ENCODE assay signal across 8 mouse cellular contexts in the genomic region with DNA sequence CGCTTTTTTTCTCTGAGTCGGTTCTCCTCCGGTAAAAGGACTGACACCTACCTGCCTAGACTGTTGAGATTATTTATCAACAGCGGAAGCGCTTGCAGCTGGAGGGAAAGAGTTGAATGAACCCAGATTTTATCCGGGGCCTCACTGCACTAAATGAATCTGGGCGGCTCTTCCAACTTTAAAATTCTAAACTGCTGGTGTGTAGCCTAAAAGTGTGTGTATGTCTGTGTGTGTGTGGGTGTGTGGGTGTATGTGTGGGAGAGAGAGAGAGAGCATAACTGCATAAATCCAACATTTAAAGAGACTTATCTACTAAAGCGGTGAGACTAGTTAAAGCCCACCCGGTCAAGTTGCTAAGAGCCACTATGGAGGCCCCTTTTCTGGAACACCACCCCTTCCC. TPM values are rescaled to one million over a fixed set of nuclear protein-coding genes. Genes with fewer than 3 reads are reported as not detected.
DNase-seq lines count a peak whose midpoint lies in the region; ATAC-seq and TF ChIP-seq lines count a peak whose summit lies in the region.

No protein-coding gene starts in this region.

- H3K27me3 ChIP-seq in kidney, embryonic 16.5 days (ENCODE audit: insufficient read depth, low read length), result no peaks in the 10 kb centered on the region
- H3K27me3 ChIP-seq in hindbrain, embryonic 11.5 days (ENCODE audit: control insufficient read depth, insufficient read depth, low read length), result no peaks in the 10 kb centered on the region
- H3K27me3 ChIP-seq in midbrain, embryonic 11.5 days (ENCODE audit: control insufficient read depth, insufficient read depth, low read length), result no peaks in the 10 kb centered on the region

- H3K4me1 ChIP-seq in kidney, embryonic 16.5 days (ENCODE audit: insufficient read depth, low read length), result peaks cover 27% of the 10 kb centered on the region
- H3K4me1 ChIP-seq in bone marrow macrophage, adult 2 months (ENCODE audit: control insufficient read depth, insufficient read depth, low read length), result peaks cover 32% of the 10 kb centered on the region
- H3K4me1 ChIP-seq in hindbrain, embryonic 11.5 days (replicated peaks; ENCODE audit: control insufficient read depth, insufficient read depth, low read length), result peaks cover 4% of the 10 kb centered on the region; the same call in 1 of the 2 replicates
- peaks cover 7% of the 10 kb centered on the region for H3K4me1 ChIP-seq in midbrain, embryonic 11.5 days (ENCODE audit: control insufficient read depth, insufficient read depth, low read length)

- no peaks in the 10 kb centered on the region for H3K9me3 ChIP-seq in kidney, embryonic 16.5 days (ENCODE audit: low read length)
- H3K9me3 ChIP-seq in hindbrain, embryonic 11.5 days (ENCODE audit: control insufficient read depth, low read length), result no peaks in the 10 kb centered on the region
- no peaks in the 10 kb centered on the region for H3K9me3 ChIP-seq in midbrain, embryonic 11.5 days (ENCODE audit: control insufficient read depth, low read length)

- 18% methylated on average over 9 of the region's 9 CpGs for WGBS in kidney, embryonic 16.5 days
- 27% methylated on average over 9 of the region's 9 CpGs for WGBS in hindbrain, embryonic 11.5 days
- 27% methylated on average over 9 of the region's 9 CpGs for WGBS in midbrain, embryonic 11.5 days

- DNase-seq in kidney, postnatal 36 days, result no peak
- no peak for DNase-seq in hindbrain, embryonic 11.5 days (ENCODE audit: low spot score)
- DNase-seq in midbrain, embryonic 11.5 days (ENCODE audit: low spot score, missing footprints), result no peak
- DNase-seq in MN1 (ENCODE audit: low spot score), result no peak
- no peak for DNase-seq in layer of hippocampus, postnatal 14 days (ENCODE audit: low spot score in 2 of 2)
- DNase-seq in thymus, postnatal 10 days (ENCODE audit: low spot score in 2 of 2), result no peak

- peak overlapping the region; percentile 70 for H3K27ac ChIP-seq in kidney, embryonic 16.5 days (ENCODE audit: low read length)
- peak overlapping the region; percentile 28; the same call in 1 of the 2 replicates for H3K27ac ChIP-seq in bone marrow macrophage, adult 2 months (ENCODE audit: insufficient read depth, low read depth, low read length)
- no peak overlapping the region for H3K27ac ChIP-seq in hindbrain, embryonic 11.5 days (ENCODE audit: low read depth, low read length)
- H3K27ac ChIP-seq in midbrain, embryonic 11.5 days (ENCODE audit: low read depth, low read length), result no peak overlapping the region

- H3K36me3 ChIP-seq in kidney, embryonic 16.5 days (ENCODE audit: insufficient read depth, low read length), result no peaks in the 10 kb centered on the region
- H3K36me3 ChIP-seq in hindbrain, embryonic 11.5 days (ENCODE audit: control insufficient read depth, insufficient read depth, low read length), result no peaks in the 10 kb centered on the region; the same call in 1 of the 2 replicates
- 0 out of 2 replicates have a peak, but pooled peaks cover 3% of the 10 kb centered on the region for H3K36me3 ChIP-seq in midbrain, embryonic 11.5 days (ENCODE audit: control insufficient read depth, insufficient read depth, low read length)

- peak overlapping the region; percentile 80 for H3K9ac ChIP-seq in kidney, embryonic 16.5 days (replicated peaks; ENCODE audit: low read length)
- H3K9ac ChIP-seq in hindbrain, embryonic 11.5 days (ENCODE audit: low read depth, low read length), result peak overlapping the region; percentile 58
- peak overlapping the region; percentile 67 for H3K9ac ChIP-seq in midbrain, embryonic 11.5 days (ENCODE audit: low read length)

- no peak for TF ChIP-seq CTCF in bone marrow macrophage, adult 2 months (IDR thresholded peaks at IDR 0.05; ENCODE audit: low read depth, low read length)

- peak overlapping the region; percentile 98 for H3K4me3 ChIP-seq in kidney, embryonic 16.5 days (ENCODE audit: low read length)
- H3K4me3 ChIP-seq in bone marrow macrophage, adult 2 months (ENCODE audit: insufficient read depth, low read length), result peak overlapping the region; percentile 72
- peak overlapping the region; percentile 93 for H3K4me3 ChIP-seq in hindbrain, embryonic 11.5 days (ENCODE audit: low read depth, low read length)
- H3K4me3 ChIP-seq in midbrain, embryonic 11.5 days (ENCODE audit: low read depth, low read length), result peak overlapping the region; percentile 93

- TF ChIP-seq POLR2A in bone marrow macrophage, adult 2 months (IDR thresholded peaks at IDR 0.05; ENCODE audit: borderline replicate concordance, low read depth, low read length), result no peak

- H3K4me2 ChIP-seq in kidney, embryonic 16.5 days (replicated peaks; ENCODE audit: low read depth, low read length), result peak overlapping the region; percentile 65
- H3K4me2 ChIP-seq in hindbrain, embryonic 11.5 days (replicated peaks; ENCODE audit: low read depth, low read length), result peak overlapping the region; percentile 53
- peak overlapping the region; percentile 58 for H3K4me2 ChIP-seq in midbrain, embryonic 11.5 days

- ATAC-seq in kidney, embryonic 16.5 days (ENCODE audit: low FRiP score, low TSS enrichment), result no peak
- ATAC-seq in hindbrain, embryonic 11.5 days (ENCODE audit: low FRiP score), result no peak
- ATAC-seq in midbrain, embryonic 11.5 days (ENCODE audit: low FRiP score), result no peak

RNA-seq across cellular contexts. Expression of gene Mrtfa, which starts 0.7 kb away (rescaled TPM):
- 22.6 and 28.3 TPM in 2 replicates for polyA plus RNA-seq in kidney, embryonic 16.5 days (2015; fragmentation: Nextera tagmentation; extraction: Ambion mirVana)
- 62.6 and 66.0 TPM in 2 replicates for polyA plus RNA-seq in bone marrow macrophage, adult 2 months (2012; ENCODE audit: insufficient read depth, insufficient read length, missing spikeins)
- polyA plus RNA-seq in hindbrain, embryonic 11.5 days (2014; fragmentation: Nextera tagmentation; extraction: Ambion mirVana), result 19.6 and 31.9 TPM in 2 replicates
- 20.7 and 21.8 TPM in 2 replicates for polyA plus RNA-seq in midbrain, embryonic 11.5 days (2014; fragmentation: Nextera tagmentation; extraction: Ambion mirVana)
- total RNA-seq in layer of hippocampus, postnatal 14 days (2021), result 10 to 100 TPM; 78.6 to 79.7 TPM

RNA-seq across cellular contexts. Expression of gene Mchr1, which starts 44.0 kb away (rescaled TPM):
- 0.99 and 1.3 TPM in 2 replicates for polyA plus RNA-seq in kidney, embryonic 16.5 days (2015; fragmentation: Nextera tagmentation; extraction: Ambion mirVana)
- polyA plus RNA-seq in bone marrow macrophage, adult 2 months (2012; ENCODE audit: insufficient read depth, insufficient read length, missing spikeins), result not detected in 2 replicates
- polyA plus RNA-seq in hindbrain, embryonic 11.5 days (2014; fragmentation: Nextera tagmentation; extraction: Ambion mirVana), result 0.09 and 0.59 TPM in 2 replicates
- polyA plus RNA-seq in midbrain, embryonic 11.5 days (2014; fragmentation: Nextera tagmentation; extraction: Ambion mirVana), result 0.44 and 0.74 TPM in 2 replicates
- total RNA-seq in layer of hippocampus, postnatal 14 days (2021), result 10 to 100 TPM; 21.7 to 22.2 TPM

Comparison
In these comparisons a context has a peak if more than half of its experiments do, and no peak if none do; other contexts are left out.
1. H3K27ac ChIP-seq: peak in kidney, embryonic 16.5 days (single experiment) and bone marrow macrophage, adult 2 months (single experiment); none in hindbrain, embryonic 11.5 days (single experiment) and midbrain, embryonic 11.5 days (single experiment).
2. Peak in every context shown above with its lines, with median percentiles within 50 percentile points of each other: H3K4me2 ChIP-seq, H3K4me3 ChIP-seq and H3K9ac ChIP-seq.